Mouse (Mus musculus): ENCODE measurements around the gene Ndufs6.

Gene Ndufs6

DNA sequence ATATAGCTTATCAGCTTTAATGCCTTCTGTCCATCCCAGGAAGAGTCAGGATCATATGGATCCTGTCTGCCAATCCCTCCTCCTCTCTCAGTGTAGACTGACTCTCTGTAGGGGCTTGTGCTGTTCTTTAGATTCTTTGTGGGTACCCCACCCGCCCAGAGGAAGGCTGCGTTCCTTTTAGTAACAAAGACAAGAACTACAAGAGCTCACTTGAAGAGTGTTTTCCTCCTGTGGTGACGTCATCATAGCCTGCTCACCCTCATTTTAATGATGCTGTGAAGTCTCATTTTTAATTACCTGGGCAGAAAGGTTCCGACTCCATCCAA is 22.3 kb downstream of the Ndufs6 start:
- no peak for DNase-seq (ENCODE audit: low spot score in 2 of 2)

DNA sequence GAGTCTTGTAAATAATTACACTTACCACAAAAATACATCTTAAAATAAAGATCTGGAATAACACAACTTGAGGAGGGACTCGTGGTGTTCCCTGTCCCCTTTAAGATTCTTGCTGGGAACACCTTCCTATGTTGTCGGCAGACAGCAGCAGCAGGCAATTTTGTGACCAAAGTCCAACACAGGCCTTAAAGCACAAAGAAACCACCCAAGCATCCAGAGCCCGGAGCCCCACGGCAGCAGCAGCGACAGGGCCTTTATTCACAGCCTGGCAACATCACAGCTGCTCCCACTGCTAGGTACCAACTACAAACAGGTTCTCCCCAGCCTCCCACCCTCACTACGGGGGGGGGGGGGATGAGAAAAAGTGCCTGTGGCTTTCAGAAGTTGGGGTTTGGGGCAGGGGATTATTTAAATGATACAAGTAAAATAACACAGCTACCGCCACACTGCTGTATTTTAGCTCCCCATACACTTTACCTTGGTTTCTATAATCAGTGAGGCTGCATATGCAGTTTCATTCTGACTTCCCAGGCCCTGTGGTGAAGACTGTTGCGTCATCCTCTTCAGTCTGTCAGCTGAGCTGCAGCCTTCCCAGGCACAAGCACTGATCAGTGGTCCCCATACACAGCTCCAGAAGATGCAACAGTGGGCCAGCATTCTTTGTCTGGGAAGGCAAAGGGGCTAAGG is 22.8 kb downstream of the Ndufs6 start:
- no peak for DNase-seq (ENCODE audit: low spot score in 2 of 2)

DNA sequence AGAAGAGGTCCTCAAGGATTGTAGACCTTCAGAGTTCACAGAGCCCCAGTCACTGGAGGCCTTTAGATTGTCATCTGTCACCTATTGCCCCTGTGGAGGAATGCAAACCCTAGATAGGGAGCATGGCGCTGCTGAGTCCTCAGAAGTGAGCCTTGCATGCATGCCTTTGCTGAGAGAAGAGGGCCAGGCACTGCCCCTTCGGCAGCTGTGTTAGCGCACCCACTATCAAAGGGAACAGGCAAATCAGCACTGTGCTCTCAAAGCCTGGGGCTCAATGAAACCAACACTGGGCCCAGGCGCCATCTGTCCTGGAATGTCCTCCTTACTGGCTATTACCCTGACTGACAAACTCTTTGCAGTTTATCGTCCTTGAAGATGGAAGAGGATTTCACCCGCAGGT is 23.6 kb downstream of the Ndufs6 start:
- DNase-seq (ENCODE audit: low spot score in 2 of 2), result no peak

DNA sequence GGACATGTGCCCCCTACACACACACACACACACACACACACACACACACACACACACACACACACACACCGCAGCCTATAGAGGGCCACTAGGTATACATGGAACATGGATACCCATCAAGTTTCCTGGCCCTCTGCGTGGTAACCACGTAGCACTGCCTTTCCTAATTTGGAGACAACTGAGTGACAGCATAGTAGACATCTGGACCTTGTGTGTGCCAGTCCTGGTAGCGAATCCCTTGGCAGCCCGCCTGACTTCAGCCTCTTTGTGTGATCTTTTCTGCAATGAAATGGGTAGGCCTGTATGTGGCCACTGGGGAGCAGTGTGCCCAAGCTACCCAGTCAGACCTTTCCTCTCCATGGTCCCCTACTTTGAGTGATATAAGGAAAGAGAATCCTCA is 29.0 kb downstream of the Ndufs6 start:
- no peak for DNase-seq (ENCODE audit: low spot score in 2 of 2)

DNA sequence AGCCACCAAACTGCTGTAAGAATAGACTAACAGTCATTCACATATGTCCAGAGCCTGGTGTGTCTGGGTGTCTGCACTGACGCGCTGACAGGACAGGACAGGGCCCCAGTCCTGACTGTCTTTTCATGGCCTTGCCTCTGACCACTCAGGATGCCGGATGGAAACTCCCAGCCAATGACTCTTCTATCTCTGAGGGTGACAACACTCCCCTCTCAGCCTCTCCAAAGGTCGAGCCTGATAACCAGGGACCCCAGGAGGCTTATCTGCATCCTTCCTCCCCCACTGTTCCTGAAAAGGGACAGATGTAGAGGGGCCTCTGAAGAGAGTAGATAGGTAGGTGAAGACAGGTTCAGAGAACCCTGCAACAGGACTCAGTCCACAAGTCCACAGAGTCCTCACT is 29.6 kb downstream of the Ndufs6 start:
- DNase-seq (ENCODE audit: low spot score in 2 of 2), result no peak

DNA sequence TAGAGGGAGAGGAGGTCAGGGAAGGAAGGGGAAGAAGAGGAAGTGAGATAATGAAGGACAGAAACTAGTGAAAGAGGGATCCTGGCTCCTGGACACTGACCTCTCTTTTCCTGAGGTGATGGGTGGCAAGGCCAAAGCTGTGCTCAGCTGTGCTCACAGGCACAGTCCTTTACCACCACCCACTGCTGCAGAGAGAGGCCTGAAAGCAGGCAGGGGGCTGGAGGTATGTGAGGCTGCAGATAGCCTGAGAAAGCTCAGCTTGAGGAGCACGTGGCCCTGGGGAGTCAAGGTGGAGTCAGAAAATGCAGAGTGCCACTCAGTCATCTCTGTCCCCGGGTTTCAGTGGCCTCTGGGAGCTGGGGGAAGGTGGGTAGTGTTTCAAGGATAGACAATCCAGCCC is 37.2 kb downstream of the Ndufs6 start:
- DNase-seq (ENCODE audit: low spot score in 2 of 2), result no peak

DNA sequence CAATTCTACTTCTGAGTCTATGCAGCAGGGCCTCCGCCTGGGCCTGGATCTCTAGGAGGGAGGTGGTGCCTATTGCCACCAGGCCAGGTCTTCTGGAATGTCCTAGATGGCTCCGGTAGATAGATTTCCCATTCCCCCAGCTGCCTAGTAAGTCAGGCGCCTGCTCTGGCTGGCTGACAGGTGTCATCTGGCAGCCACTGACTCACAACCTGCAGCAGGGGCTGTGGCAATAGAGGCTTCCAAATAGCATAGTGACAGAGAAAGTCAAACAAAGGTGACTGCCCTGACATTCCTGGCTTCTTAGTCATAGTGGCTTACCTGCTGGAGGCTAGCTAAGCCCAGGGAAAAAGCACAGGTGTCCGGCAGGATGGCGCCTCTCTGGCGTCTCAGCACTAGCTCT is 38.1 kb downstream of the Ndufs6 start:
- DNase-seq (ENCODE audit: low spot score in 2 of 2), result no peak

DNA sequence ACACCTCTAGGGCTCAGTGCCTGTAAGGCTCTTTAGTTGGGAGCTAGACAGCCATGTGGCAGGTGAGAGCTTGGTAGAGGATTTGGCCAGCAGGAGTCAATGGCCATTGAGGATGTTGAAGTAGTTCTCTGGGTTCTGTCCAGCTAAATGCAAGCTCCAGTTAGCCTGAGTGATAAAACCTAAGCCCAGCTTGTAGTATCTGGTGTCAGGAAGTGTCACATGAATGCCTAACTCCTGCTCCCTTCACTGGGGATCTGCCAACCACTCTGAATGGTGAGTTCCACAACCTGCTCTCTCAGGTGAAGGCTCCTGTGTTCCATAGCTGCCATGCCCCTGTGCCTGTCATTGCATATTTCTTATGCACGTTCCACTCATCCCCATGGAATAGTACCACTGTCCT is 44.8 kb downstream of the Ndufs6 start:
- DNase-seq (ENCODE audit: low spot score in 2 of 2), result no peak

DNA sequence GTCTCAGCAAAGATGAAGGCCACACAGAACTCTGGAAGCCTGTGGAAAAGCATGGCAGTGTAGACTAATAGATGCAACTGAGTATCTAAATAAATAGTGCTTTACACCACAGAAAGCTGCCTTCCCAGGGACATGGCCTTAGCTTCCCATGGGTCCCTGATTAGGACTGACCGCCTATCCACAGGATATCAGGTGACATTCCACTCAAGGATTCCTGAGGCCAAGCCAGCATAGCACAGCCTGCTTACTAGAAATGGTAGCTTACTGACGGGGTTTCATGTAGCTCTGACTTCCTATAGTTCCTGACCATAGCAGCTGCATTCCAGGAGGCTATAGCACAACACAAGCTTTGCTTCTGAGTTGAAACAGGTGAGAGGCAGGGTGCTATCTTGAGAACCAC is 45.9 kb downstream of the Ndufs6 start:
- no peak for DNase-seq (ENCODE audit: low spot score in 2 of 2)

DNA sequence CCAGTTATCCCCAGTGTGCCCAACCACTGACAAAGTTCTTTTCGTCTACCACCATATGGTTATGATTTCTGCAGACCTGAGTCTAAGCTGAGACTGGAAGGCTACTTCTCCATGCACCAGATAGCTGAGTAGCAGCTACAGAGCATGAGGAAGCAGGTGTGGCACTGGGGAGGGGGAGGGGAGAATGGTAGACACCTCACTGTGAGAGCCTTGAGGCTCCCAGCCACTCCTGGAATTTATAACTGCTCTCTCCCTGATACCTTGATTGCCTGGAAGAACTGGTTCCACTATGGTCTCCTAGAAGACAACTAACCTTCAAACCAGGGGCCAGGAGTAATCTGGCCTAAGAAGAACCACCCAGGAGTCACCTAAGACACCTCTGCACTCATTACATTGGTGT is 49.1 kb downstream of the Ndufs6 start:
- DNase-seq (ENCODE audit: low spot score in 2 of 2), result no peak

DNA sequence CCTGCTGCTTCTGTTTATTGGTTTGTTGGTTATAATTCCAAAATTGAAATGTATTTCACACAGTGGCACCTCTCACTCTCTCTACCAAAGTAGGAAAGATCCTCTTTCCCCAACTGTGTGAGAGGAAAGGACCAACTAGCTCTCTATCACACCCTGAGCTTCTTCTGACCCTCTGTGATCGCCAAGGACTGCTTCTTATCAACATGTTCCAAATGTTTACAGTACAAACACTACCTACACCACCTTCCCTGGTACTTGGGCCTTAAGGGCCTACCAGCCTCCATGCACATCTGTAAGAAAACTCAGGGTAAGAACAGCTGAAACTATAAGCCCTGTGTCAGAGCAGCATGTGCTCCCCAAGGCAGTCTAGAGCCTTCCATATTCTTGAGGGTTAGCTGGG is 50.5 kb downstream of the Ndufs6 start:
- no peak for DNase-seq (ENCODE audit: low spot score in 2 of 2)

DNA sequence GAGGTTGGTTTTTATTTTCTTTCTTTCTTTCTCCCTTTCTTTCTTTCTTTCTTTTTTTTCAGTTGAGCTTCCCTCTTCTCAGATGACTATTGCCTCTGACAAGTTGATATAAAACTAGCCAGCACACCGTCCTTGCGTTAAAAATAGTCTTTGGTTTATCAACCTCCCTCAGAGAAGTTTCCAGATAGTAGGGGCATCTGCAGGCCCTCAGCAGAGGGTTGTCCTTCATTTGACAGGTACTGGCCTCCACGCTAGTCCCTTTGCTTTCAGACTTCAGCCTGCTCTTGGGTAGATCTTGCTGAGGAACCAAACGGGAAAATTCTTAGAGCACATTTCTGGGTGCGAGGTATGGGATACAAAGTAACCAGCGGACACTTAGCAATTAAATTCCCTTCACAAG is 51.0 kb downstream of the Ndufs6 start:
- no peak for DNase-seq (ENCODE audit: low spot score in 2 of 2)

DNA sequence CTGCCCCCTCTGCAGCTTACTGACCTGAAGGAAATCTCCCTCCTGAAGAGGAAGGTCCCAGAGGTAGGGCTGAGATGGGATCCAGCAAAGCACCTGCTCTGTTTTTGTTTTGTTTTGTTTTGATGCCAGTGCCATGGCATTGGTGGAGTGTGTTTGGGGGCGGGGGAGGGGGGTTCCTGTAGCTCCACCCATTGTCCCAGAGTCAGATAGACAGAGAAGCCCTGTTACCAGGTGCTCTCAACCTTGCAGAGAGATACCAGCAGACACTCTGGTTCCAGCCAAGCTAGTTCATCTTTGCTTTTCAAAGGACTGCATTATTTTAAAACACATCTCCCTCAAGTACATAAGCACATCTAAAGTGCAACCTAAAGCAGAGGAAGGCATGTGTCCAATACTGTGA is 54.8 kb downstream of the Ndufs6 start:
- DNase-seq (ENCODE audit: low spot score in 2 of 2), result no peak

DNA sequence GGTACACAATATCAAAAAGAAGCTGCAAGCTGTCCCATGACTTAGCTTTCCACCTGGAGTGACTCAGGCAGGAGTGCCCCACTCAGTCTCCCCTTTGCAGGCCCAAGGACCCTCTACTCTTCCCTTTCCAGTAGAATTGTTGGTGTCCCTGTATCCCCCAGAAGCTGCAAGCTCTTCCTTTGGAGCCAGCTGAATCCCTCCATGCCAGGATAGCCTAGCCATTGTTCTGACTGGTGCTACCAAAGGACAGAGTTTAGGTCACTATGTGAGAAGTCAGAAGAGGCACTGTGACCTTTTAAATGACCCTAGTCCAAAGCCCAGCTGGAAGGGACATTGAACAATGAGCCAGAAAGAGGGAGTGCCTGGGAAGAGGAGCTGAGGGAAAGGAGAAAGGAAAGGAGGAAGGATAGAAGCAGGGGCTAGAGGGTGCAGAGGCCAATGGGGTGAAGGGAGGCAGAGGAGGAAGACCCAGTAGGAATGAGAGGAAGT is 55.5 kb downstream of the Ndufs6 start:
- no peak for DNase-seq (ENCODE audit: low spot score in 2 of 2)

DNA sequence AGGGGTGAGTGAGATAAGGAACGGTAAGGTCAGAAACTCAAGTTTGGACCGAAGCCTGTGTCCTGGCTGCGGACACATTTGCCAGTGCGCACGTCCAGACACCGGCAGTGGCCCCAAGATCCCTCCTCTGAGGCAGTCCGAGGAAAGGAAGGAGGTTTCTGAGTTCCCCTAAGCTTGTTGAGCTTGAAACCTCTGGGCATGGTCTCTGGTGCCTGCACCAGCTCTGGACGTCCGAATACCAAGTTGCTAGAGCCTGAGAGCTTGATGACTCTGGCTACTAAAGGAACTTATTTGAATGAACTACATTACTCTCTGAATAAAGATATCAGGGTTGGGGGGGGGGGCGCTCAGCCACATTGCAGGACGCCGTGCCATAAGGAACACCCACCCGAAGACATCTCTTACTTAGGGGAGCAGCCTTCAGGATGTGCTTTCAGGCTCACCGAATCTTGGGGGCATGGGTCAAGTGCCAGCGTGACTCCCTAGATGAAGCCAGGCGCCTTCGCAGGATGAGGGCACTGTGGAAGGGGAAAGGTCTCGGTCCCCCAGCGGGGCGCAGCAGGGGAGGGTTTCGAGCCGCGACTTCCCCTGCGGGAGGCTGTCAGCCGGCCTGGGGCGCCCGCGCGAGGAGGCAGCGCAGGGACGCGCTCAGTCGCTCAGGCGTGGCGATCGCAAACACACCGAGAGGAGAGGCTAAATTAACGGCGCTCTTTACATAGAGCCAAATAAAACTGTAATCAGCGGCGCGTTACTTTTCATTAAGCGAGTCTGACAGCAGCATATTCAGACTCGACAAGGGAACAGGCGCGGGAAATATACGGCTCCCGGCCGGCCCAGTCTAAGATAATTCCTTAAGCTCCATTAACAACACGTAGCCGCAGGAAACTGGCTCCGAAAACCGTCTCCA is 56.8 kb downstream of the Ndufs6 start:
- DNase-seq (ENCODE audit: low spot score in 2 of 2), result no peak

DNA sequence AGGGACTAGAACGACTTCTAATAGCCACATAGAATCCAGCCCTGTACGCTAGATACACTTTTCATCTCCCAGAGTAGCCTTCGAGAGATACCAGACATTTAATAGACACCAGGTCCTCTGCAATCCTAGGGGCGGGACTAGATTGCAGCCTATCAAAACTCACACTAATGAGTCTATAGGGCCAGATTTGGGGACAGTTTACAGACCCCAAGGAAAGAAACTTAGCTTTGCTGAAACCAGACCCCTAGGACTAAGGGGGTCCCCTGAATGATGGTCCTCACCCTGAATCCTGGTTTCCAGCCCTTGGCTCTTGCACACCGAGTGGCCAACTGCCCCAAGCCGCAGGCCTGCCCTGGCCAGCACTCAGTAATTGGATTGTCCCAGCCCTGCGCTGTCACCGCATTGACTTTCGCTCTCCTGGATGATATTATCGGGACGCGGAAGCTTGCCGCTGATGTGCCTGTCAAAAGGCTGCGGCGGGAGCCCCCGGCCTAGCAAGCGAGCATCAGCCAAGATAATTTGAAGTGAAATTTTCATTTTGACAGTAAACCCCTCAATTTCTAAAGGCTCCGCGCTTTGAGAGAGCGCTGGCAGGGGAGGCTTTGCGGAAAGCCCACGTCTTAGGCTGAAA is 57.8 kb downstream of the Ndufs6 start:
- no peak for DNase-seq (ENCODE audit: low spot score in 2 of 2)

DNA sequence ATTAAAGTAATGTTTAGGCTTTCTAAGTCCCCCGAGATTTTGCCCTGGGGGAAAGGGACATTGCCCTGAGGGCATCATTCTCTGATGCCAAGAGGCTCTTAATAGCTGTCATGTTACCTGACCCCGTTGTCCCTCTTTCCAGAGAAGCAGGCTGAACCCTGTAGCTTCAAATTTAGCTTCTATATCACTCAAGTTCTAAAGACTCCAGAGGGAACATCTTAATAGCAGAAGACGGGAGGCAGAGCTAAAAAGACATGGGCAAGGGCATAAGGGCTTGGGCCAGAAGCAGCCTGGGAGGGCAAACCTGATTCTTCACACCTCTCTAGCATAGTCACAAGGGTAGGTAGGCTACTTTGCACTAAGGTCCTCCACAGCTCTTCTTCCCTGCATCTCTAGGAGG is 58.5 kb downstream of the Ndufs6 start:
- DNase-seq (ENCODE audit: low spot score in 2 of 2), result no peak

Data from left cerebral cortex, adult 9 months (tissue).